Mouse (Mus musculus) layer of hippocampus, postnatal 36 days (tissue): ENCODE measurements at regions not wholly inside any gene's neighbourhood (a gene's known extent, or its start where the extent isn't known, plus 50 kb on each side); places are given as distances from the start of the nearest gene placed in this dataset.

ENCODE experiments used
- DNase-seq, 2 experiments: peaks; one replicate each; pipeline ENCODE4 v3.0.0; 2022

GRCm38 (mm10) chr13:84565644-84566532, 343.8 kb downstream of the Tmem161b start:
- no peak for DNase-seq

- DNase-seq: no peak
Observed at GRCm38 (mm10) chr13:84566533-84566832, 344.4 kb downstream of the Tmem161b start.

GRCm38 (mm10) chr13:84569371-84569770, 347.3 kb downstream of the Tmem161b start:
- peak in 1 of 2 experiments; percentile 18 for DNase-seq

- DNase-seq: no peak
Observed at GRCm38 (mm10) chr13:84570206-84570605, 348.1 kb downstream of the Tmem161b start.

- peak; percentile 65 to 73 for DNase-seq
Observed at GRCm38 (mm10) chr13:84570984-84571844, 349.1 kb downstream of the Tmem161b start.

GRCm38 (mm10) chr13:84571845-84572193, 349.7 kb downstream of the Tmem161b start:
- DNase-seq: no peak

GRCm38 (mm10) chr13:84572231-84572630, 350.1 kb downstream of the Tmem161b start:
- no peak for DNase-seq

- DNase-seq: no peak
Observed at GRCm38 (mm10) chr13:84596585-84597142, 374.6 kb downstream of the Tmem161b start.

- no peak for DNase-seq
Observed at GRCm38 (mm10) chr13:84602612-84603011, 380.5 kb downstream of the Tmem161b start.

GRCm38 (mm10) chr13:84612497-84612896, 390.4 kb downstream of the Tmem161b start:
- DNase-seq: no peak

- DNase-seq: peak; percentile 44 to 57
Observed at GRCm38 (mm10) chr13:84613004-84613403, 390.9 kb downstream of the Tmem161b start.

GRCm38 (mm10) chr13:84624691-84625090, 402.6 kb downstream of the Tmem161b start:
- peak in 1 of 2 experiments; percentile 39 for DNase-seq

- no peak for DNase-seq
Observed at GRCm38 (mm10) chr13:84625527-84625926, 403.4 kb downstream of the Tmem161b start.

GRCm38 (mm10) chr13:84625927-84626326, 403.8 kb downstream of the Tmem161b start:
- no peak for DNase-seq

- DNase-seq: no peak
Observed at GRCm38 (mm10) chr13:84626397-84626796, 404.3 kb downstream of the Tmem161b start.

GRCm38 (mm10) chr13:84630686-84631085, 408.6 kb downstream of the Tmem161b start:
- DNase-seq: no peak

- DNase-seq: no peak
Observed at GRCm38 (mm10) chr13:84632493-84632892, 410.4 kb downstream of the Tmem161b start.

- no peak for DNase-seq
Observed at GRCm38 (mm10) chr13:84636831-84637230, 414.7 kb downstream of the Tmem161b start.

- no peak for DNase-seq
Observed at GRCm38 (mm10) chr13:84637606-84638005, 415.5 kb downstream of the Tmem161b start.

- no peak for DNase-seq
Observed at GRCm38 (mm10) chr13:84638401-84638934, 416.4 kb downstream of the Tmem161b start.

GRCm38 (mm10) chr13:84639087-84640022, 417.3 kb downstream of the Tmem161b start:
- DNase-seq: no peak

GRCm38 (mm10) chr13:84644024-84644423, 421.9 kb downstream of the Tmem161b start:
- DNase-seq: no peak
